Mouse (Mus musculus) embryonic facial prominence, embryonic 14.5 days (tissue): Measurements from ENCODE around the gene Gmpr2. TPM values are rescaled to one million over a fixed set of nuclear protein-coding genes. Genes with fewer than 3 reads are reported as not detected.

Experiments used
- ATAC-seq: fragments of 200-750 bp; cut with Nextera tagmentation; 2 replicates; pipeline ENCODE4 v1.8.0; 2017; ENCODE audit warnings: low read depth, moderate number of reproducible peaks, moderate TSS enrichment
- DNase-seq: peaks from one replicate; pipeline ENCODE4 v3.0.0-alpha.2; 2015; ENCODE audit warnings: low spot score
- H3K27ac ChIP-seq: fragments of 300-500 bp; sonication (generic); replicated peaks from 2 replicates; pipeline ENCODE4 v1.5.1; 2014; ENCODE audit warnings: low read depth, mild to moderate bottlenecking, low read length, moderate library complexity
- H3K27me3 ChIP-seq: fragments of 300-500 bp; sonication (generic); replicated peaks from 2 replicates; pipeline ENCODE4 v1.6.1; 2014; ENCODE audit warnings: low read length; ENCODE audit not compliant: control insufficient read depth, insufficient read depth
- H3K36me3 ChIP-seq: fragments of 300-500 bp; sonication (generic); 2 replicates; pipeline ENCODE4 v1.6.1; 2014; ENCODE audit warnings: low read length, mixed read lengths; ENCODE audit not compliant: control insufficient read depth, insufficient read depth
- H3K4me1 ChIP-seq: fragments of 300-500 bp; sonication (generic); 2 replicates; pipeline ENCODE4 v1.6.1; 2014; ENCODE audit warnings: antibody characterized with exemption, low read length; ENCODE audit not compliant: control insufficient read depth, insufficient read depth
- H3K4me2 ChIP-seq: fragments of 300-500 bp; sonication (generic); 2 replicates; pipeline ENCODE4 v1.6.1; 2014; ENCODE audit warnings: low read depth, mild to moderate bottlenecking, low read length, moderate library complexity, mixed read lengths
- H3K4me3 ChIP-seq: fragments of 300-500 bp; sonication (generic); 2 replicates; pipeline ENCODE4 v1.5.1; 2014; ENCODE audit warnings: low read depth, mild to moderate bottlenecking, low read length
- H3K9ac ChIP-seq: fragments of 300-500 bp; sonication (generic); 2 replicates; pipeline ENCODE4 v1.6.1; 2014; ENCODE audit warnings: low read depth, mild to moderate bottlenecking, low read length, moderate library complexity, mixed read lengths
- H3K9me3 ChIP-seq: fragments of 300-500 bp; sonication (generic); 2 replicates; pipeline ENCODE4 v1.6.1; 2016; ENCODE audit warnings: low read length; ENCODE audit not compliant: control insufficient read depth
- WGBS: fragments of 180-500 bp; shearing (Covaris S2); extraction: QIAGEN DNeasy Blood & Tissue Kit; methylation state at CpG from one replicate; pipeline ENCODE4 v1.1.7; 2014; 5-methylcytosine and 5-hydroxymethylcytosine counted together
- polyA plus RNA-seq: library from polyadenylated mRNA; unstranded; fragments of >200 nt; fragmentation: Nextera tagmentation; extraction: Ambion mirVana; gene quantifications from 2 replicates; pipeline ENCODE4 v1.2.1, GENCODE M21; 2014

The Gmpr2 gene
- polyA plus RNA-seq, 1 experiment from 2014 or later, result 49.6 TPM

DNA sequence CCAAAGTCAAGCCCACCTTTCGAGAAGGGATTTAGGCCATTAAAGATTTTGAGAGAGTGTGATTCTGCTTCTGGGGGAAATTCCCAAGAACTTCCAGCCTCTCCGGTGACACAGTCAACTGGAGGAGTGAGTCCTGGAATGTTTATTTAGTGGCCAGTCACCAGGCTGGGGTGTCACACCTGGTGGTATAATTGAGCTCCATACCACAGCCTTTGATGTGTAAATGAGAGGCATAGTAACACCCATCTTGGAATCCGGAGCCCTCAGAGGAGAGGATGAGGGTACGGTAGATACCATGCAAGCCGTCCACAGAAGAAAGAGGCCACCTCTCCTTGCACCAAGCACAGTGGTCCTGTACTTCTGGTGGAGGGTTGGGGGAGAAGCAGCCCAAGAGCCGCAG, 31.0 kb downstream of the Gmpr2 start:
- no peak overlapping the region for H3K9ac ChIP-seq
- H3K4me3 ChIP-seq, result no peak overlapping the region
- no peak overlapping the region for H3K4me2 ChIP-seq
- H3K27ac ChIP-seq, result no peak overlapping the region
- ATAC-seq, result no peak
- WGBS, result 62% methylated on average over 6 of the region's 6 CpGs
- no peaks in the 10 kb centered on the region for H3K36me3 ChIP-seq
- H3K9me3 ChIP-seq, result no peaks in the 10 kb centered on the region
- no peaks in the 10 kb centered on the region for H3K27me3 ChIP-seq
- H3K4me1 ChIP-seq, result no peaks in the 10 kb centered on the region
- DNase-seq, result no peak

DNA sequence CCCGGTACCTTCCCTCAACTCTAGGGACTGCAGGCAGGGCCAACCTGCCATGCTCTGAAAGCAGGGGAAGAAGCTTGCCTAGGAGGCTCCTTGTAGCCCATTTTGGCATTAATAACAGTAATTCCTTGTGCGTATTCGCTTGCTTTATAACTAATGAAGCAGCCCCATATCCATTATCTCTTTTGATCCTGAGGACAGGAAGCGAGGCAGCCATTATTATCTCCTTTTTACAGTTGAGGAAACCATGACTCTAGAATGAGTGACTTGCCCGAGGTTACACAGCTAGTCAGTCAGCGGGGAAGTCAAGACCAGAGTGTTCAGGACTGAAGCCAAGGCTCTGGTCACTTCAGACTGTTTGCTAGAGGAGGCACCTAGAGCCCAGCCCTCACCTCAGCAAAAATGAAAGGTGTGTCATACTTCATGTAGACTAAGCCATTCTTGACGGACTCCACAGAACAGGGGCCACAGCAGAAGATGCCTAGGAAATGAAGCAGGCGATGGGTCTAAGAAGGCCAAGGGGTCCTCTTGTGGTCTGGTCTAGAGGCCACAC, 34.4 kb downstream of the Gmpr2 start:
- Histone ChIP-seq H3K4me3 (no peak overlapping the region), H3K9ac (no peak overlapping the region), H3K36me3 (no peaks in the 10 kb centered on the region), H3K27me3 (no peaks in the 10 kb centered on the region), H3K4me1 (no peaks in the 10 kb centered on the region), H3K27ac (no peak overlapping the region), H3K9me3 (no peaks in the 10 kb centered on the region), H3K4me2 (no peak overlapping the region)
- ATAC-seq (no peak), DNase-seq (no peak)
- WGBS, result 89% methylated on average over 8 of the region's 8 CpGs

DNA sequence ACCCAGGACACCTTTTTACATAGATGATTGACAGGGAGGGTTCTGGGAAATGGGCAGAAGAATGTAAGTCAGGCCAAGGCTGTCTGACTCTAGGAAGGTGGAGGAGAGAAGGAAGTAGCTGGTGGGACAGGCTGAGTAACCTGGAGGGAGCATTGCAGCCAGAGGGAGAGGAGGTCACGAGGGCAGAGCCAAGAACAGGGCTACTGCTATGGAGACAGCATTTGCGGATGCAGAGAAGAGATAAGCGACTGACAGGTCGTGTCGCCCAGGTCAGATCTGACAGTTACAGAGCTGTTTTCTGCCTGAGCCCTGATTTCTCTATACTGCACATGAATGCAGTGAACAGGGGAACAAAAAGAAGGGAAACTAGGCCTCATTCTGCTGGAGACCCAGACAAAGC, 35.7 kb downstream of the Gmpr2 start:
- Histone ChIP-seq H3K36me3 (no peaks in the 10 kb centered on the region), H3K27me3 (peaks cover 6% of the 10 kb centered on the region), H3K9ac (no peak overlapping the region), H3K4me1 (no peaks in the 10 kb centered on the region), H3K27ac (no peak overlapping the region), H3K4me3 (no peak overlapping the region), H3K4me2 (no peak overlapping the region), H3K9me3 (no peaks in the 10 kb centered on the region)
- WGBS, result 85% methylated on average over 5 of the region's 5 CpGs
- no peak for DNase-seq
- no peak for ATAC-seq

DNA sequence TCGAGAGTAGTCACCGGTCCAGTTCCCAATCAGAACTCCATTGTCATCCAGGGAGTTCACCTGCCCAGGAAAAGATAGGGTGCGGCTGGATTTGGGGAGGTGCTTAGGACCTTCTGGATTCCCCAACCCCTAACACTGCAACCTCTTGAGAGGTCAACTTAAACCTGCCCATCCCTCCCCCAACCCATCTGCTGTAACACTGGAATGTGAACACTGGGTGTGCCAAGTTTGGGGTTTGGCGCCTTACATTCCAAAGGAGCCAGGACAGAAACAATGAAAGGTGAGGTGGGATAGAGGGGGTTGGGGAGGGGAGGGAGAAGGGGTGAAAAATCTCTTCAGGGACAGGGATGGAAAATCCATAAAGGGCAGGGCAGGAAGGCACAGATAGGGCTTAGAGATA, 37.8 kb downstream of the Gmpr2 start:
- Histone ChIP-seq H3K4me3 (no peak overlapping the region), H3K27me3 (peaks cover 15% of the 10 kb centered on the region), H3K27ac (no peak overlapping the region), H3K4me2 (no peak overlapping the region), H3K4me1 (no peaks in the 10 kb centered on the region; the same call in 1 of the 2 replicates), H3K36me3 (no peaks in the 10 kb centered on the region), H3K9ac (no peak overlapping the region), H3K9me3 (no peaks in the 10 kb centered on the region)
- DNase-seq (no peak), ATAC-seq (no peak)
- 84% methylated on average over 4 of the region's 4 CpGs for WGBS

DNA sequence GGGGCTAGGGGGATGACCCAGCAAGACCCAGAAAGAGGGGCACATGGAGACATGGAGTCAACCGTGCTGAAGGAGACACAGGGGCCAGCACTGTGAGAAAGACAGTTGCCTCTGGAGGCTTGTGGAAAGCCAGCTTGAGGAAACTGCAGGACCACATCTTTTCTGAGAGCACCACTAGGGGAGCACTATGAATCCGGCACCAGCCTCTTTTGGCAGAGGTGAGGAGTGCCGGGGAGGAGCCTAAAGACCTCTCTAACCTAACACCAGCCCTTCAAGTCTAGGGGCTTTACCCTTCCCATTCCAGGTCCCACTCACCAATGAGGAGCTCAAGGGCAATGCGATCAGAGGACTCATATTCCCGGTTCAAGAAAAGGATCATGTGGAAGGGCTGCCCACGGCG, 40.0 kb downstream of the Gmpr2 start:
- Histone ChIP-seq H3K9ac (no peak overlapping the region), H3K27me3 (peaks cover 15% of the 10 kb centered on the region), H3K4me3 (no peak overlapping the region), H3K4me2 (no peak overlapping the region), H3K36me3 (peaks cover 9% of the 10 kb centered on the region), H3K4me1 (no peaks in the 10 kb centered on the region; the same call in 1 of the 2 replicates), H3K9me3 (no peaks in the 10 kb centered on the region), H3K27ac (no peak overlapping the region)
- ATAC-seq, result no peak
- no peak for DNase-seq
- WGBS, result 79% methylated on average over 7 of the region's 7 CpGs

GRCm38 (mm10) chr14:55713007-55713728, 41.4 kb downstream of the Gmpr2 start:
- H3K4me3 ChIP-seq, result peak overlapping the region; percentile 15
- DNase-seq, result peak; percentile 35

GRCm38 (mm10) chr14:55713729-55714122, 42.0 kb downstream of the Gmpr2 start, which contains the start of gene Tgm1:
TSS of gene Tgm1 (minus strand) at chr14:55713926.
- Histone ChIP-seq H3K4me2 (peak within 1 kb of the TSS; percentile 44), H3K4me1 (no peaks in the 10 kb centered on the region; the same call in 1 of the 2 replicates), H3K9ac (peak within 1 kb of the TSS; percentile 46; the same call in 1 of the 2 replicates), H3K9me3 (no peaks in the 10 kb centered on the region), H3K4me3 (peak within 1 kb of the TSS; percentile 15), H3K36me3 (peaks cover 22% of the 10 kb centered on the region), H3K27ac (no peak within 1 kb of the TSS), H3K27me3 (peaks cover 15% of the 10 kb centered on the region)
- ATAC-seq (no peak), DNase-seq (no peak)
- 13% methylated on average over 4 of the region's 4 CpGs for WGBS

More at GRCm38 (mm10) chr14:55713007-55713728, 41.4 kb downstream of the Gmpr2 start:
- Histone ChIP-seq H3K9ac (peak overlapping the region; percentile 46; the same call in 1 of the 2 replicates), H3K27ac (no peak overlapping the region), H3K9me3 (no peaks in the 10 kb centered on the region), H3K36me3 (peaks cover 17% of the 10 kb centered on the region), H3K27me3 (peaks cover 15% of the 10 kb centered on the region), H3K4me2 (peak overlapping the region; percentile 44), H3K4me1 (no peaks in the 10 kb centered on the region; the same call in 1 of the 2 replicates)
- ATAC-seq, result peak; percentile 30; the same call in 1 of the 2 replicates
- 17% methylated on average over 25 of the region's 25 CpGs for WGBS

GRCm38 (mm10) chr14:55714893-55715292, 43.2 kb downstream of the Gmpr2 start:
- 23% methylated on average over 6 of the region's 6 CpGs for WGBS
- Histone ChIP-seq H3K27ac (no peak overlapping the region; the same call in 1 of the 2 replicates), H3K9ac (no peak overlapping the region), H3K4me2 (no peak overlapping the region), H3K4me3 (no peak overlapping the region), H3K36me3 (peaks cover 28% of the 10 kb centered on the region), H3K9me3 (no peaks in the 10 kb centered on the region), H3K27me3 (peaks cover 15% of the 10 kb centered on the region), H3K4me1 (no peaks in the 10 kb centered on the region; the same call in 1 of the 2 replicates)
- DNase-seq (peak; percentile 44), ATAC-seq (peak; percentile 50; the same call in 1 of the 2 replicates)
